Comparison of ENCODE assay signal across 23 mouse cellular contexts in genomic region chr9:56104921-56105320, GRCm38 (mm10). TPM values are rescaled to one million over a fixed set of nuclear protein-coding genes. Genes with fewer than 3 reads are reported as not detected.
A peak's percentile ranks its signal among the peaks of the same experiment; 100 is the strongest.
DNase-seq lines count a peak whose midpoint lies in the region; ATAC-seq and TF ChIP-seq lines count a peak whose summit lies in the region.
"Had no signal": no experiment of that assay in that cellular context is flagged by ENCODE, and none has a peak within 500 bp of the region (broad histone marks: within the 10 kb centered on the region; RNA-seq: fewer than 3 reads in every experiment).

No protein-coding gene starts in this region.

- no peaks in the 10 kb centered on the region for H3K27me3 ChIP-seq in hindbrain, embryonic 11.5 days (ENCODE audit: control insufficient read depth, insufficient read depth, low read length)
- no peaks in the 10 kb centered on the region for H3K27me3 ChIP-seq in hindbrain, embryonic 14.5 days (ENCODE audit: control insufficient read depth, insufficient read depth, low read length)
- no peaks in the 10 kb centered on the region for H3K27me3 ChIP-seq in liver, embryonic 15.5 days
- H3K27me3 ChIP-seq in liver, embryonic 11.5 days (replicated peaks; ENCODE audit: control insufficient read depth, insufficient read depth, low read length) = no peaks in the 10 kb centered on the region
- H3K27me3 ChIP-seq: heart, embryonic 12.5 days; hindbrain, embryonic 13.5 days; limb, embryonic 15.5 days; lung, embryonic 15.5 days; neural tube, embryonic 15.5 days had no signal

- H3K27ac ChIP-seq in hindbrain, embryonic 11.5 days (ENCODE audit: low read depth, low read length) = no peak overlapping the region
- H3K27ac ChIP-seq in hindbrain, embryonic 14.5 days = no peak overlapping the region
- H3K27ac ChIP-seq in liver, embryonic 15.5 days (replicated peaks) = peak overlapping the region; percentile 24; the same call in 1 of the 2 replicates
- H3K27ac ChIP-seq in liver, embryonic 11.5 days (ENCODE audit: low read depth, low read length) = no peak overlapping the region
- H3K27ac ChIP-seq in bone marrow, adult 2 months (ENCODE audit: control insufficient read depth, insufficient read depth, low read depth, low read length, poor library complexity) = peak overlapping the region; percentile 88
- H3K27ac ChIP-seq: embryonic facial prominence, embryonic 10.5 days; hindbrain, embryonic 13.5 days; limb, embryonic 15.5 days; lung, embryonic 15.5 days; neural tube, embryonic 15.5 days had no signal

- no peak overlapping the region for H3K9ac ChIP-seq in hindbrain, embryonic 11.5 days (ENCODE audit: low read depth, low read length)
- no peak overlapping the region for H3K9ac ChIP-seq in hindbrain, embryonic 14.5 days
- no peak overlapping the region for H3K9ac ChIP-seq in liver, embryonic 15.5 days
- H3K9ac ChIP-seq in liver, embryonic 11.5 days (ENCODE audit: low read depth, low read length) = no peak overlapping the region
- H3K9ac ChIP-seq: heart, embryonic 12.5 days; hindbrain, embryonic 13.5 days; limb, embryonic 15.5 days; lung, embryonic 15.5 days; neural tube, embryonic 15.5 days had no signal

- WGBS in hindbrain, embryonic 11.5 days = 52% methylated on average over 7 of the region's 7 CpGs
- 55% methylated on average over 7 of the region's 7 CpGs for WGBS in hindbrain, embryonic 14.5 days
- WGBS in liver, embryonic 15.5 days (ENCODE audit: insufficient replicate concordance) = 32% methylated on average over 7 of the region's 7 CpGs
- 44% methylated on average over 7 of the region's 7 CpGs for WGBS in liver, embryonic 11.5 days
- WGBS in bone marrow, adult 2 months = 26% methylated on average over 7 of the region's 7 CpGs

- H3K4me1 ChIP-seq in hindbrain, embryonic 11.5 days (replicated peaks; ENCODE audit: control insufficient read depth, insufficient read depth, low read length) = no peaks in the 10 kb centered on the region; the same call in 1 of the 2 replicates
- no peaks in the 10 kb centered on the region for H3K4me1 ChIP-seq in hindbrain, embryonic 14.5 days (replicated peaks; ENCODE audit: control insufficient read depth, insufficient read depth, low read length)
- H3K4me1 ChIP-seq in liver, embryonic 15.5 days (replicated peaks) = peaks cover 5% of the 10 kb centered on the region; the same call in 1 of the 2 replicates
- H3K4me1 ChIP-seq in liver, embryonic 11.5 days (replicated peaks; ENCODE audit: control insufficient read depth, insufficient read depth, low read length) = peaks cover 7% of the 10 kb centered on the region; the same call in 1 of the 2 replicates
- peaks cover 36% of the 10 kb centered on the region for H3K4me1 ChIP-seq in bone marrow, adult 2 months (ENCODE audit: control insufficient read depth, insufficient read depth, low read length)
- H3K4me1 ChIP-seq: embryonic facial prominence, embryonic 10.5 days; hindbrain, embryonic 13.5 days; lung, embryonic 15.5 days had no signal

- no peaks in the 10 kb centered on the region for H3K36me3 ChIP-seq in hindbrain, embryonic 11.5 days (ENCODE audit: control insufficient read depth, insufficient read depth, low read length)
- H3K36me3 ChIP-seq in hindbrain, embryonic 14.5 days (replicated peaks; ENCODE audit: control insufficient read depth, insufficient read depth) = no peaks in the 10 kb centered on the region
- no peaks in the 10 kb centered on the region for H3K36me3 ChIP-seq in liver, embryonic 15.5 days (replicated peaks)
- no peaks in the 10 kb centered on the region for H3K36me3 ChIP-seq in liver, embryonic 11.5 days (ENCODE audit: control insufficient read depth, insufficient read depth, low read length)
- H3K36me3 ChIP-seq: embryonic facial prominence, embryonic 10.5 days; heart, embryonic 12.5 days; hindbrain, embryonic 13.5 days; limb, embryonic 15.5 days; lung, embryonic 15.5 days; neural tube, embryonic 15.5 days had no signal

- H3K4me3 ChIP-seq in hindbrain, embryonic 11.5 days (ENCODE audit: low read depth, low read length) = no peak overlapping the region
- H3K4me3 ChIP-seq in hindbrain, embryonic 14.5 days (replicated peaks; ENCODE audit: low read length) = no peak overlapping the region
- H3K4me3 ChIP-seq in liver, embryonic 15.5 days (replicated peaks) = no peak overlapping the region
- H3K4me3 ChIP-seq in liver, embryonic 11.5 days (ENCODE audit: low read depth, low read length) = no peak overlapping the region
- H3K4me3 ChIP-seq in bone marrow, adult 2 months (replicated peaks; ENCODE audit: control insufficient read depth, low read depth, low read length) = no peak overlapping the region
- H3K4me3 ChIP-seq: embryonic facial prominence, embryonic 10.5 days; heart, embryonic 12.5 days; hindbrain, embryonic 13.5 days; limb, embryonic 15.5 days; lung, embryonic 15.5 days; neural tube, embryonic 15.5 days had no signal

- TF ChIP-seq CTCF in bone marrow, adult 2 months (IDR thresholded peaks at IDR 0.05; ENCODE audit: control insufficient read depth, insufficient read depth, low read length) = no peak

- no peak for DNase-seq in hindbrain, embryonic 11.5 days (ENCODE audit: low spot score)
- DNase-seq in hindbrain, embryonic 14.5 days (ENCODE audit: low spot score) = no peak
- no peak for DNase-seq in liver, embryonic 11.5 days (ENCODE audit: low spot score)
- DNase-seq in cerebellum, adult 8-10 months = no peak
- DNase-seq in right cerebral cortex, postnatal 10 days (ENCODE audit: low spot score in 2 of 2) = no peak
- DNase-seq: adrenal gland, adult 8-10 months; cerebellum, adult 11 months; cerebellum, postnatal 14 days; heart, adult 11 months; heart, postnatal 14 days; kidney, postnatal 25 days; right cerebral cortex, postnatal 25 days; thymus, postnatal 25 days had no signal

- no peak for TF ChIP-seq POLR2A in bone marrow, adult 2 months (IDR thresholded peaks at IDR 0.05; ENCODE audit: borderline replicate concordance, control insufficient read depth, low read depth, low read length)

- no peak overlapping the region for H3K4me2 ChIP-seq in hindbrain, embryonic 11.5 days (replicated peaks; ENCODE audit: low read depth, low read length)
- no peak overlapping the region for H3K4me2 ChIP-seq in hindbrain, embryonic 14.5 days (replicated peaks)
- no peak overlapping the region for H3K4me2 ChIP-seq in liver, embryonic 15.5 days
- H3K4me2 ChIP-seq in liver, embryonic 11.5 days = no peak overlapping the region
- H3K4me2 ChIP-seq: heart, embryonic 12.5 days; hindbrain, embryonic 13.5 days; limb, embryonic 15.5 days; lung, embryonic 15.5 days; neural tube, embryonic 15.5 days had no signal

- no peaks in the 10 kb centered on the region for H3K9me3 ChIP-seq in hindbrain, embryonic 11.5 days (ENCODE audit: control insufficient read depth, low read length)
- H3K9me3 ChIP-seq in hindbrain, embryonic 14.5 days (ENCODE audit: control insufficient read depth, low read length) = no peaks in the 10 kb centered on the region
- no peaks in the 10 kb centered on the region for H3K9me3 ChIP-seq in liver, embryonic 15.5 days (replicated peaks)
- H3K9me3 ChIP-seq in liver, embryonic 11.5 days (ENCODE audit: control insufficient read depth, low read length) = no peaks in the 10 kb centered on the region
- H3K9me3 ChIP-seq: embryonic facial prominence, embryonic 10.5 days; heart, embryonic 12.5 days; hindbrain, embryonic 13.5 days; limb, embryonic 15.5 days; lung, embryonic 15.5 days; neural tube, embryonic 15.5 days had no signal

- ATAC-seq in hindbrain, embryonic 11.5 days (ENCODE audit: low FRiP score) = peak; percentile 47; the same call in 1 of the 2 replicates
- no peak for ATAC-seq in hindbrain, embryonic 14.5 days (ENCODE audit: low FRiP score)
- ATAC-seq in liver, embryonic 15.5 days (ENCODE audit: insufficient read depth) = no peak
- ATAC-seq in liver, embryonic 11.5 days (replicated peaks; ENCODE audit: low FRiP score) = no peak
- ATAC-seq in megakaryocyte progenitor cell, adult 5-6 weeks (replicated peaks; ENCODE audit: poor library complexity) = peak; percentile 29
- ATAC-seq: midbrain, embryonic 16.5 days had no signal

RNA-seq across cellular contexts. Expression of gene Pstpip1, which starts 15.2 kb away (rescaled TPM):
- polyA plus RNA-seq in hindbrain, embryonic 11.5 days (2014; fragmentation: Nextera tagmentation; extraction: Ambion mirVana) = 0.19 and 0.45 TPM in 2 replicates
- 0.22 and 0.84 TPM in 2 replicates for polyA plus RNA-seq in hindbrain, embryonic 14.5 days (2014; fragmentation: Nextera tagmentation; extraction: Ambion mirVana)
- polyA plus RNA-seq in liver, embryonic 15.5 days (2015; fragmentation: Nextera tagmentation; extraction: Ambion mirVana) = 5.8 and 6.5 TPM in 2 replicates
- polyA plus RNA-seq in liver, embryonic 11.5 days (2014; fragmentation: Nextera tagmentation; extraction: Ambion mirVana) = 1.6 and 1.8 TPM in 2 replicates
- 63.2 and 115 TPM in 2 replicates for polyA plus RNA-seq in bone marrow, adult 2 months (2011; ENCODE audit: insufficient read depth, insufficient read length, low replicate concordance, missing spikeins)
- 25.9 and 38.2 TPM in 2 replicates for total RNA-seq in megakaryocyte progenitor cell, adult 5-6 weeks (2015)
- total RNA-seq in megakaryocyte progenitor cell, adult 5-6 weeks (2017) = 113 and 122 TPM in 2 replicates

Comparison
In these comparisons a context has a peak if more than half of its experiments do, and no peak if none do; other contexts are left out.
1. ATAC-seq: peak in hindbrain, embryonic 11.5 days (single experiment) and megakaryocyte progenitor cell, adult 5-6 weeks (single experiment); none in hindbrain, embryonic 14.5 days (single experiment), liver, embryonic 15.5 days (single experiment) and liver, embryonic 11.5 days (single experiment).
2. H3K27ac ChIP-seq: peak in liver, embryonic 15.5 days (single experiment) and bone marrow, adult 2 months (single experiment); none in hindbrain, embryonic 11.5 days (single experiment), hindbrain, embryonic 14.5 days (single experiment) and liver, embryonic 11.5 days (single experiment).